Mouse (Mus musculus) lung, postnatal 4 days (tissue): ENCODE measurements around the gene Urah.

Experiments
- DNase-seq, 2 experiments: peaks; one replicate each; pipeline ENCODE4 v3.0.0; 2021

Gene Urah

DNA sequence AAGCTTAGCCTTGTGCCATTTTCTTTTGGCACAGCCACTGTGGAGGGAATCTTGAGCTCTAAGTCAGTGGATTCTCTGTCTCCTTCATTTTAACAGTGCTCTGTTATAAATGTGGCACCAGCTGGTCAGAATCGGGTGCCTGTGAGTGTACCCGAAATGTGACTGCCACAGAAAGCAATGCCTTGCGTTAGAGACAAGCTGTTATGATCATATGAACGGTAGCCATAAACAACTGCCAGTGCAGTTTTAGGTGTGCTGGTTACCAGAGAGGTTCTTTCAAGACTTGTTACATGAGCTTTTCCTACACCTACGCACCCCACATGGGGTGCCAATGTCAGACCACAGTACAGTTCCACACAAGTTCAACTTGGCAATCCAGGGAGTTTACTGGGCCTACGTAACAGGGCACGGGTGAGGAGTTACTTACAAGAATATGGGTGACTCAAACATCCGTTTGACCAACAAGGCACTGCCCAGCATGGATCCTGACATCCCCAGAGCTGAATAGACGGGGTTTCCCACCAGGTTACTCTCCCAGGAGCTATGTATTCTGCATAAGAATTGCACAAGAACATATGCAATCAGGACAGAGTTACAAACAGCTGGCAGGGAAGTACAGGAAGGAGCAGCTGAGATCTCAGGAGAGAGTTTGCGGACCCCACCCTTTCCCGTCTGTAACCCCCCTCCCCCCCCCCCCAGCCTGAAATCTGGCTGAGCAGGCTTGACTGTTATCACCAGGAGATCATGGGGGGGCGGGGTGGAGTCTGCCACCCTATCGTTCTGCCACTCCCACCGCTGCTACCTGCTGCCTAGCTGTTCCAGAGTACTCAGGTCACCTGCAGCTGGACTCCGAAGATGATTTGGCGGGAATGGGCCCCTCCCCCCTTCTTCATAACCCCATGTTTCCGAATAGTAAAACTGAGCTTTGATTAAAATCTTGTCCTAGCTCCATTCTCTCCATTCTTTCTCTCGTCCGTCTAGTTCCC is 6.2 kb downstream of the Urah start:
- DNase-seq: no peak

DNA sequence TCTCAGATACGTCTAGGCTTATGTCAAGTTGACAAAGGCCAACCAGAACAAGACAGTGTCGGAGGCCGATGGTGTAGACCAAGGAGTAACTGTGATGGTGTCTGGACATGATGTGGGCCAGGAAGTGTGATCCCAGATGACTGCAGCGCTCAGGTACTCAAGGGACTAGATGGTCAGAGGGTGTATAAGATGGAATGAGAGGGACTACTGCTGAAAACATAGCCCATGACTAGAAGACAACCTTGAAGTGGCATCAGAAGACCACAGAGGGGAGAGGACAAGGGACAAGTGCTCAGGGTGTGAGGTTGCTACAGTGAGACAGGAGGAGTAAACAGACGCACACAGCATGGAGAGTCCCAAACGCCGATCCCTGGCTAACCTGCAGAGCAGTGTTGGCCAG is 9.0 kb downstream of the Urah start:
- no peak for DNase-seq

DNA sequence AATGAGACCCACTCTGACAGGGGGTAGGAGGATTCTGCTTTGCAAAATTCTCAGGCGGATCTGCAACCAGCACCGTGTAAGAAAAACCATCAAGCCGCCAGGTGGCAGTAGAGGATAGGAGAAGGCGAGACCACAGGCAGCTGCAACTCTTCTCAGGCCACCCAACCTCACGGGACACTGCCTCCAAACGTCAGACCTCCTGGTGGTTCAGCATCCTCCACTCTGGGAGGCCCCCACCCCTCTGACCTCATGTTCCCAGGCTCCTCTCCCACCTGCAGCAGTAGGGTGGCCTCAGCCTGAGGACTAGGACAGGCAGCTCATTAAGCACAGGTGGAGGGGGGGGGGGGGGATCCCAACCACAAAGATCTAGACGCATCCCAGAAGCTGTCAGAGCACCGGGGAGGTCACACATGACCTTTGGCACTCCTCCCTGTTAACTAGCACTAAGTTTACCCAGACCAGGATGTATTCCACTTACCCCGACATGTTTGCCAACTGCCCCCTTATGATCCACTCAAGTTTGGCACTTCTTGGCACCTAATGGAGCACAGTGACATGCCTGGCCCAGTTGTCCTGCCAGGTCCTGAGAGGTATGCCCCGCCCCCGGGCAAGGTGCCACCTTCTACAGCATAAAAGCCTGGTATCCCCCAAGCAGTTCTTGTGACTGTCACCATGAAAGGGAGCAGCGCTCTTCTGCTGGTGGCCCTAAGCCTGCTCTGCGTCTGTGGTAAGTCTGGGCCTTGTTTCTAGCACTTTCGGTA is 10.3 kb downstream of the Urah start, which contains the start of gene Scgb1c1:
Gene Scgb1c1, plus strand, starts transcription at position 643 of the 761 bp plus-strand sequence.
- peak; percentile 90 to 93 for DNase-seq

DNA sequence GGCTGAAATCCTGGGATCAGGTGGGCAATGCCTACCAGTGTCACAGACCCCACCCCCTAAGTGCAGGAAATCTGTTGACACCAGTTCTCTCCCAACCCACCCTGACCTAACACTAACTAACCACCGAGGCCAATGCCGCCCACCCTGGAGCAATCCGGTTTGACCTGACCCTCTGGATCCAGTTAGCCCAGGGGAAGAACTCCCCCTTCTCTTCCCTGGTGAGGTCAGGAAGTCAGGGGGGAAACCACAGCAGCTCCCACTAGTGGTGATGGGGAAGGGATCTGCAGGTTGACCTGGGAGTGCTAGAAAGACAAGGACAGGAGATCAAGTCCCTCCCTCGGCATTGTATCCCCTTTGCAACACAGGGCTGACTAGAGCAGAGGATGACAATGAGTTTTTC is 10.9 kb downstream of the Urah start:
- no peak for DNase-seq

DNA sequence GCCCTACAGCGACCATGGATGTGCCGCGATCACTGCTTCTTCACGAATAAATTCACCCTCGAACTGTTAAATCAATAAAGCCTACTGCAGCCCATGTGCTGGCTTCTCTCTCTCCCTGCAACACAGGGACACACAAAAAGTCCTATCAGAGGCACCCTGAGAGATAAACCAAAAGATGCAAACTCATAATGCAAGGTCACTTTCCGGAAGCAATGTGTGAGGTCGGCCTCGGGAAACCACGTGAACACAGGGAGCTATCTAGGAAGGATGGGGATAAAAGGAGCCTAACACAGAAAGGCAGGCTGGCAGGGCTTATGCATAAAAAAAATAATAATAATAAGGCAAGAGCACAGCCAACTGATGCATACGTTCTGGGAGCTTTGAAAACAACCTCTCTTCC is 11.9 kb downstream of the Urah start:
- DNase-seq: no peak

DNA sequence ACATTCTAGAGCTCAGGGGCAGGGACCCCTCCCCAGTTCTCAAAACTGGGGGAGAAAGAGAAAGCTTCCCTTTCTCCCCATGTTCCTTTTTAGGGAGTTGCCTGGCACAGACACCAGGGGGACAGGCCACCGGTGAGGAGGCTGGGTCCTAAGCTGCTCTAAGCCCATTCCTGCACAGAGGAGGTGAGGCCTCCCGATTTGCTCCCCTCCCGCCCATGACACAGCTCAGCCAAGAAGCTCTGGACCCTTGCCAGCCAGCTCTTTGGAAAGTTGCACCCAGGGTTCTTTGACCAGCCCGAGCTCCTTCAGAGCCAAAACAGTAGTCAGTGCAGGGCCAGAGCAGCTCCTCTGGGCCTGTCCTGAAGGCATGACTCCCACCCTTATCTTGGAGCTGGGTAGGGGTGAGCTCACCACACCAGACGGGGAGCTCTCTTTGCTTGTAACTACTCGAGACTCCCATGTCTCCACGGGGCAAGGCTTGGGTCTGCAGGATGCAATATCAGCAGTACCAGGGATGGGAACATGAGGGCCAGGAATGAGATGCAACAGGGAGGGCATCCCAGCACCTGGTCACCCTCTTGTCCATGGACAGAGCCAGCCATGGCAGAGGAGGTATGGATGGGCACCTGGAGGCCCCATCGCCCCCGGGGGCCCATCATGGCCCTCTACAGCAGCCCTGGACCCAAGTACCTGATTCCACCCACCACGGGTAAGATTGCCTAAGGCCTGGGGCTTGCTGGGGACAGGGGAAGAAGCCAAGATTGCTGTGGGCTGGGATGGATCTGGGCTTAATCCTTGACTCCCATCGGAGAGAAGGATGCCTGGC is 13.2 kb downstream of the Urah start, which contains the start of gene Odf3:
Gene Odf3, plus strand, starts transcription at position 51 of the 826 bp plus-strand sequence.
- peak; percentile 44 to 55 for DNase-seq

DNA sequence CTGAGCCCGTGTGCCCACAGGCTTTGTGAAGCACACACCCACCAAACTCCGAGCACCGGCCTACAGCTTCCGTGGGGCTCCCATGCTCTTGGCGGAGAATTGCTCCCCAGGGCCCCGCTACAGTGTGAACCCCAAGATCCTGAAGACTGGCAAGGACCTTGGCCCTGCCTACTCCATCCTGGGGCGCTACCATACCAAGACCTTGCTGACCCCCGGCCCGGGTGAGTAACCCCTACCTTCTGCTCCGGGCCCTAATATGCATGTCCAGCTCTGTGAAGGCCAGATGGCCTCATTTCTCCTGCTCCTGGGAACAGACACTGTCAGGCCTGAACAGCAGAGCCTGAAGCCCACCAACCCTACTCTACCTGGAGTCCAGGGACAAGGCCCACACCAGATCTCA is 13.8 kb downstream of the Urah start:
- DNase-seq: no peak

DNA sequence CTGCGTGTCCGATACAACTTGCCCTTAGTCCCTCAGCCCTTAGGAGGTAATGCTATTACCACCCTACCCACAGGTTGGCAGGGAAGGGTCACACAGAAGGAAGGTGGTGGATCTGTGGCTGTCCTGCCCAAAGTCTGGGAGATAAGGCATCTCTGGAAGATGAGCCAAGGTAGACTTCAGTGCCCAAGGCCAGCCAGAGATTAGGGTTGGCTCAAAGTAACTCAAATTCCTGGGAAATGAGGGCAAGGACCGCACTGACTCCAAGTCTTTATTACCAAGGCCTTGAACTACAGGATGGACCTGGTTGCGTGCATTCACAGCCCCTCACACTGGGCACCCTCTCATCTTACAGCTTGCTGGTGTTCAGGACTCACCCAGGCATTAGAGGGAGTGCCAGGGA is 17.1 kb downstream of the Urah start:
- no peak for DNase-seq

DNA sequence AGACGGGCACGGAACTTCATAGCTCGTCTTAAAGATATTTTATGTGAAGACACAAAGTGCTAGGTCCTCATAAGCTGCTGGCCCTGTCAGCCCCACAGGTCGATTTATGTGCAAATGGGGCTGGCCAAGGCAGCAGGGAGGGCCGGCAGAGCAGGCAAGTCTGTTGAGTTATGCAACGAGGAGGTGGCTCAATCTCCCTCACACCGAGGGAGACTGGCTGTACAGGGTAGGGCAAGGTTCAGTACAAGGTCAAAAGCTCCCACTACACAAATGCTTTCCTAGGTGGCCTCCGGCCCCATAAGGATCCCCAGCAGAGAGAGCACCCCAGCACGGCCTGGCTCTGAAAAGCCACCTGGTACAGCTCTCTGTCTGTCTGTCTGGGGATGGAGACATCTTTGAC is 18.6 kb downstream of the Urah start:
- no peak for DNase-seq

DNA sequence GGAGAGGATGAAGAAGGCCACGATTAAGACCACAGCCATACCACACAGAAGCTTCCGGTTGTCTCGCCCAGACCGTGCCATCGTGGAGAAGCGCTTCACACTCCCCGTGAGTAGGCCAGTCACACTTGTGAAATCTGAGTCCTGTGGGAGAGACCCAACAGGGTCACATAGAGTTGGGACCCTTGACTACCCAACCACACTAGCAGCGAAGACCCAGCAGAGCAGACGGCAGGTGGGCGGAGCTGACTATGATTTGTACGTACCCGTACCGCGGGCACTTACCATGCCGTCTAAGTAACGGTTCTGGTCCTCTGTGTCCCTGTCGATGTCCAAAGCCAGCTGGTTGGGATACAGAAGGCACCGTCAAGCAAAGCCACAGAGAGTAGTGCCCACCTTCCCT is 19.7 kb downstream of the Urah start:
- DNase-seq: no peak

DNA sequence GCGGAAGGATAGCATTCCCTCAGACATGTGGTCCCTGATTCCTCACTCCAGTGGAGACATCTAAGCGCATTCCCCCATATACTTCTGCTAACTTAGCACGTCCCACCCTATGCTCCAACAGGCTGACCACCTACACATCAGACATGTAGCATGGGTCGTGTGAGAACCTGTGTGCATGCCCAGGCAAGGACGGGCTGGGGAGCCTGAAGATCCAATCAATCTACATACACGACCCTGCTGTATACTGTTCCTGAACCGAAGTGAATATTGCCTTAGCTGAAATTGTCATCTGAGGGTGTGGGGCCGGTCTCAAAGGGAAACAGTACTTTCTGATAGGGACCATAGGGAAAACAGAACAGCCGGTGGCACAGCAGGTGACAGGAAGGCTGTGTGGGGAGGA is 20.4 kb downstream of the Urah start:
- no peak for DNase-seq

DNA sequence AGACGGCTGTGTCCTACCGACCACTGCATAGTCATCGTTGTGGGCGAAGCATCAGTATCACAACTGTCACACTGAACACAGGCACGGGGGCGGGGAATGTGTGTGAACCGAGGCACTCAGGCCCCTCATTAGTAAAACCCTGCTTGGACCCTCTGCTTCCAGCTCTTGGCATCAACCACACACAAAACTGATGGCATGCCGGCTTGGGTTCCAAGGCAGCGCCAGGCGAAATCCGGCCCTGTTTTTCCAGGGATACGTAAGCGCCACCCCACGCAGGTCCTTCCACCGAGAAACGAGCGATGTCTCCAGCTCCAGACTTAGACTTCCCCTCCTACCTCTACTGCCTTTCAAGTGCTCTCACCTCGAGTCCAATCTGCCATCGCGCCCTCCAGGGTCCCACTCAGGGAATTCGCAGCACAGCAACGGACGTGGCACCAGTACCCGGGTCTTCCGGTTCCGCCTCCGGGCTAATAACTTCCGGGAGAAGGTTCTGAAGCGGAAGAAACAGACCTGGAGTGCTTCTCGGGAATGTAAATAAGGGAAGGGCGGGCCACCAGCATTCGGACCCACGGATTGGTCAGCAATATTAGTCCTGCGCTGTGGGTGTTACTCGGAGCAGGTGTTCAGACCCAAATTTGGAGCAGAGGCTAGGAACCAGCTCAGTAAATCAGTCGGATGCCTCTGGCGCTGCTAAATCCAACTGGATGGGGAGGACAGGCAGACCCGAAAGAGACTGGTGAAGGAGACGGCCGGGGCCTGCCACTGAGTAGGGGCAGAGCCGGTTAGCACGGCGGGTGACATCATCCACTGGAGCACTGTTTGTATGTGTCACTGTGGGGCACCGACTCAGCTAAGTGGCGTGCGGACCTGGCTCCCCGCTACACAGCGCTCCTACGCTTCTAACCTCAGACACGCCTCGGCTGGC is 21.3 kb downstream of the Urah start, which contains the start of gene Gm45785:
Gene Gm45785, minus strand, starts transcription at position 472 of the 925 bp plus-strand sequence.
- peak; percentile 88 to 92 for DNase-seq

DNA sequence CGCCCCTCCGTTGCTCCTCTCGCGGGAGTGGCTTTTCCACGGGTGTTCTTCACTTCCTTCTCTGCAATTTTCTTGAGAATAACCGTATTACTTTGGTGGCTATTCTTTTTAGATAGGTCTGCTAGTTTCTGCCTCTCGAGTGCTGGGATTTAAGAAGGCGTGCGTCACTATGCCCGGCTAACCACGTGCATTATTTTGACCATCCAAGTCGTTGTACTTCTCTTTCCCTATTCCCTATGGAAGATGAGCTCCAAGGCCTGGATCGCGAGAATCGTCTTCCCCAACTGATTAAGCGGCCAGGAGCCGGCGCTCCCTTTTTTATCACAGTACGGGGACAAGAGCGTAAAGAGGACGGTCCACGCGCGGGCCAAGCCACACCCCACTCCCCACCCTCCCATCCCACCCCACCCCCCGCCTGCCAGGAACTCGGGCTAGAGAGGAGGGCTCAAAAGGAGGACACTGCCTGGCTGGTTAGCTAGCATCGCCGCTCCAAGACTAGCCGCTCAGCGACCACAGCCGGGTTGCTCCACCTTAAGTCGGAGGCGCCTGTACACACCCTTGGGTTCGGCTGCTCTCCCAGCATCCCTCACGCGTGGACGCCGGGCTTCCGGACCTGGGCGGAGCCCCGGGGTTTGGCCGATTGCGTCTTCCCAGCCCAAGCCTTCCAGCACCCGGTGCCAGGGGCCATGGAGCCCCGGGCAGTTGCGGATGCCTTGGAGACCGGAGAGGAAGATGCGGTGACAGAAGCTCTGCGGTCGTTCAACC is 22.1 kb downstream of the Urah start, which contains the start of gene Ric8a:
Gene Ric8a, plus strand, starts transcription at position 173 of the 765 bp plus-strand sequence.
- DNase-seq: peak; percentile 93 to 94

DNA sequence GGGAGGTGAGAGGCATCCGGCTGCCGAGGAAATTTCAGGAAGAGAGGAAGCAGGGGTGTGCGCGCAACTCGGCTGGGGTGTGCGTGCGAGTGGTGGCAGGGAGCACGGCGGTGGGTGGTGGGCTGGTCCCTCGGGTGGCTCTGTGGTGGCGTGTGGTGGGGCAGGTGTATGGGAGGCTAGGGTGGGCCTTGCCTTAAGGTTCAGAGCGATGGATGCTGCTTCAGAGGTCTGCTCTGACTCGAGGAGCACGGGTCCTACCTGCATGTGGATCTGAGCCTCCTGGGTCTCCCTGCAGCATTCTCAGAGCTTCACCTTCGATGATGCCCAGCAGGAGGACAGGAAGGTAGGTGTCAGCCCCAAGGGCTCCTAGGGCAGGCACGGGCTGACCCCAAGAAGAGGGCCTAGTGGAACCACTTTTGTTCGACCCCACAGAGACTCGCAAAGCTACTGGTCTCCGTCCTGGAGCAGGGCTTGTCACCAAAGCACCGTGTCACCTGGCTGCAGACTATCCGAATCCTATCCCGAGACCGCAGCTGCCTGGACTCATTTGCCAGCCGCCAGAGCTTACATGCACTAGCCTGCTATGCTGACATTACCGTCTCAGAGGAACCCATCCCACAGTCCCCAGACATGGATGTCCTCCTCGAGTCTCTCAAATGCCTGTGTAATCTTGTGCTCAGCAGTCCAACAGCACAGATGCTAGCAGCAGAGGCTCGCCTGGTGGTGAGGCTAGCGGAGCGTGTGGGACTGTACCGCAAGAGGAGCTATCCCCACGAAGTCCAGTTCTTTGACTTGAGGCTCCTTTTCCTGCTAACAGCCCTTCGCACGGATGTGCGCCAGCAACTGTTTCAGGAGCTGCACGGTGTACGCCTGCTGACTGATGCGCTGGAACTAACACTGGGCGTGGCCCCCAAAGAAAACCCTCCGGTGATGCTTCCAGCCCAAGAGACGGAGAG is 23.0 kb downstream of the Urah start, which contains the start of gene Bet1l:
Gene Bet1l, minus strand, starts transcription at position 28 of the 956 bp plus-strand sequence.
- DNase-seq: peak in 1 of 2 experiments; percentile 31

DNA sequence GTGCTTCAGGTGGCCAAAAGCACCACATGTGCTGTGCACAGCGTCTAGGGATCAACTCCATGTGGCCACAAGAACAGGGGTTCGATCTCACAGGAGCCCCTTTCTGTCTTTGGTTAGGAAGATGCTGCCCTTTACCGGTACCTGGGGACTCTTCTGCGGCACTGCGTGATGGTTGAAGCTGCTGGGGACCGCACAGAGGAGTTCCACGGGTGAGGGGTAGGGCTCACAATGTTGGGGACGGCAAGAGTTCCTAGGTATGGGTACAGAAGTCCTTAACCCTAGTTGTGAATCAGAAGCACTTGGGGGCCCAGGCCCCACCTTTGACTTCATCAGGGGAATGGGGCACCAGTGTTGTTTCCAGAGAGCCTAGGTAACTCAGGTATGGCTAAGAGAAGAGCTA is 23.9 kb downstream of the Urah start:
- peak in 1 of 2 experiments; percentile 12 for DNase-seq

DNA sequence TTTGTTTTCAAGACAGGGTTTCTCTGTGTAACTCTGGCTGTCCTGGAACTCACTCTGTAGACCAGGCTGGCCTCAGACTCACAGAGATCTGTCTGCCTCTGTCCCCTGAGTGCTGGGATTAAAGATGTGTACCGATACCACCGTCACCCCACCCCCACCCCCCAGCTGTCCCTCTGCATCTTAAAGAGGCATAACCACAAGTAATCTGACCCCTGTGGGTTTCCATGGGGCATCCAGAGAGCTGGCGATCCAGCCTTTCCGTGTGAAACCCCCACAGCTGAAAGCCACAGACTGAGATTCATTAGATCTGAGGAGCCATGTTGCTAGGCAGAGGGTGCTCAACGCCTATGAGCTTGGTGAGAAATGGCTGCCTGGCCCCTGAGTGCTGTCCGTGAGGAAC is 25.2 kb downstream of the Urah start:
- no peak for DNase-seq

DNA sequence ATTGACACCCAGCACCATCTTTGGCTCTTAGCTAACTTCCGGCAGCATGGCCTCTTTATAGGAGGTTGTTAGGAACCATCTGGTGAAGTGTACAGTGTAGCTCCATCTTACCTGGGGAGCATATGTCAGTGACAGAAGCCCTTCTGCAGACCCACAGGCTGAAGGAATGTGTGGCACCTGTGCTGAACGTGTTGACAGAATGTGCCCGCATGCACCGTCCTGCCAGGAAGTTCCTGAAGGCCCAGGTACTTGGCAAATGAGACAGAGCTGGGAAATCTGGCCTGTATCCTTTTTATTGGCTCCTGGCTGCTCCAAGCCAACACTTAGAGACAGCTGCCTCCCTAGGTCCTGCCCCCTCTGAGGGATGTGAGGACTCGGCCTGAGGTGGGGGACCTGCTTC is 25.9 kb downstream of the Urah start:
- DNase-seq: no peak

DNA sequence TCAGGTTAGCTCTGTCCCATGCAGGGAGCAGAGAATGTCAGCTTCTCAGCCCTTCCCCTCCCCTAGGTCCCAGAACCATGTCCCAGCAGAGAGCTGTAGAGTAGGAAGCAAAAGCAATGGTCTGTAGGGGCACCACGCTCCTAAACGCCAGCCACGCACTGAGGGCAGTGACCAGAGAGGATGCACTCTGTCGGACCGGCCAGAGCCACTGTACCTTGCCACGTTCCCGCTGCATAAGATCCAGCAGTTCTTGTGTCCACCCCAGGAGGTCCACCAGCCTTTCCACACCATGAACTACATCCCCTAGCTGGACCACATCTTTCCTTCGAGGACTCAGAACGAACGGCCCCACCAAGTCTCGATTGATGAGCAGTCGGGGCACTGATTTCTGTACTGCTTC is 29.9 kb downstream of the Urah start:
- DNase-seq: no peak

DNA sequence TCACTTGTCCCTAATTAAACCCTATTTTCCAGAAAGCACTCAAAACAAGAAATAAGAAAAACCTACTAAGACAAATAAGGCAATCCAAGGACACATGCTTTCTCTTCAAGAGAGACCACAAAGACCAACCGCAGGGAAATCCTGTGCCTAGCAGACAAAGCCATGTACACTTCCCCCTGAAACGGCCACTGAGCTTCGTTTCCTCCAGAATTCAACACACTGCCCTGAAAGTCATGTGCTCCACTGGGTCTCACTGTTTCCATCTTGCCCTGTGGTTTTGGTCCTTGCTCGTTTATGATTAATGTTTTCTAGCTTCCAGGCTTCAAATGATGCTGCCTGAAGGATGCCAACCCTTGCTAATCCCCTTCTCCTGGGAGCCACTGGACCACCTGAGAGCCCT is 39.4 kb downstream of the Urah start:
- DNase-seq: no peak
